Comparison of ENCODE assay signal across 24 mouse cellular contexts in the genomic region with DNA sequence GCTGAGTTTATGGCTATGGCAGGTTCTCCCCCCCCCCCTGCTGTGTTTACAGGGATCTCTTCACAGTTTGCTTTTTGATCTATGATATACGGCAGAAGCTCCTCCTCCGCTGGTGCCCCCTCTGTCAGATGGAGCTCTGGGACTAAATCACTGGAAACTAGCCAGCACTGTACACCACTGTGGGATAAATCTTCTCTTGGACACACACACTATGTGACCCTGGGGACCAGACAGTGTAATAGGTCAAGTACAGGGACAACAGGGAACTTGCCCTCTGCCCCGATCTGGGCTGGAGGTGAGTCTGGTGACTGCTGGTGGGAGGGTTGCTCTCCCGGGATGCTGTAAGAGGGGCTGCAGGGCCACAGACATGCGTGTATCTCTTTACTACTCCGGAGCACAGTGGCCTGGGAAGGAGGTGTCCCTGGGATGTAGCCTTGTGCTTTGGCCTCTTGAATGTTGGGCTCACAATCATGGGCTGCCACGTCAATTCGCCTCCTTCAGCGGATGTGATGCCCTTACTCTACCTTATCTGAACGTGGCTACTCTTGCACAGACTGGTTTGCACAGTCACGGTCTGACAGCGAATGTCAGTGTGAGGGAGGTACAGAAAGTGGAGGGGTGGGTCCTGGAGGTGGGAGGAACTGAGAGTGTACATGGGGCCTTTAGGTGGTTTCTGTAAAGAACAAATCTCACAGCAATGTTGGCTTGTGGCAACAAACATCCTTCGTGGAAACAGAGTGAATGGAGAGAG.
A peak's percentile ranks its signal among the peaks of the same experiment; 100 is the strongest.
DNase-seq lines count a peak whose midpoint lies in the region; ATAC-seq and TF ChIP-seq lines count a peak whose summit lies in the region.
"Had no signal": no experiment of that assay in that cellular context is flagged by ENCODE, and none has a peak within 500 bp of the region (broad histone marks: within the 10 kb centered on the region; RNA-seq: fewer than 3 reads in every experiment).

No protein-coding gene starts in this region.

- H3K27me3 ChIP-seq in liver, embryonic 12.5 days (replicated peaks): peaks cover 18% of the 10 kb centered on the region
- H3K27me3 ChIP-seq in liver, embryonic 13.5 days: peaks cover 23% of the 10 kb centered on the region
- H3K27me3 ChIP-seq: forebrain, embryonic 13.5 days had no signal

- H3K27ac ChIP-seq in liver, embryonic 12.5 days: no peak overlapping the region
- H3K27ac ChIP-seq in liver, embryonic 13.5 days: no peak overlapping the region
- H3K27ac ChIP-seq: embryonic facial prominence, embryonic 10.5 days; forebrain, embryonic 13.5 days; heart, adult 2 months; limb, embryonic 10.5 days had no signal

- peaks cover 18% of the 10 kb centered on the region for H3K4me1 ChIP-seq in liver, embryonic 12.5 days
- H3K4me1 ChIP-seq in liver, embryonic 13.5 days (replicated peaks): peaks cover 20% of the 10 kb centered on the region

- no peak overlapping the region for H3K4me3 ChIP-seq in liver, embryonic 12.5 days
- H3K4me3 ChIP-seq in liver, embryonic 13.5 days (replicated peaks): no peak overlapping the region
- H3K4me3 ChIP-seq: embryonic facial prominence, embryonic 10.5 days; forebrain, embryonic 13.5 days; heart, adult 2 months; limb, embryonic 10.5 days had no signal

- no peak; the same call in 1 of the 2 replicates for ATAC-seq in liver, embryonic 12.5 days
- peak; percentile 48; the same call in 1 of the 2 replicates for ATAC-seq in liver, embryonic 13.5 days (ENCODE audit: low read depth)
- ATAC-seq in monocyte, adult 5-6 weeks (replicated peaks; ENCODE audit: insufficient number of reproducible peaks, low FRiP score, low TSS enrichment, poor library complexity, severe bottlenecking): 0 out of 2 replicates have a peak, but pooled peaks have one; percentile 22
- ATAC-seq: forebrain, embryonic 13.5 days had no signal

- no peak for TF ChIP-seq POLR2A in brain, embryonic 14.5 days (IDR thresholded peaks at IDR 0.05; ENCODE audit: borderline replicate concordance, extremely low read depth, insufficient read depth, insufficient read length, poor library complexity, severe bottlenecking)

- no peak overlapping the region for H3K4me2 ChIP-seq in liver, embryonic 12.5 days
- no peak overlapping the region for H3K4me2 ChIP-seq in liver, embryonic 13.5 days
- H3K4me2 ChIP-seq: forebrain, embryonic 13.5 days; midbrain, embryonic 11.5 days had no signal

- H3K36me3 ChIP-seq in liver, embryonic 12.5 days: no peaks in the 10 kb centered on the region
- H3K36me3 ChIP-seq in liver, embryonic 13.5 days: no peaks in the 10 kb centered on the region
- H3K36me3 ChIP-seq: embryonic facial prominence, embryonic 10.5 days; limb, embryonic 10.5 days had no signal

- TF ChIP-seq CTCF in brain, embryonic 14.5 days (IDR thresholded peaks at IDR 0.05; ENCODE audit: borderline replicate concordance, extremely low read depth, insufficient read depth, insufficient read length): no peak

- WGBS in liver, embryonic 12.5 days (ENCODE audit: insufficient replicate concordance): 57% methylated on average over 13 of the region's 13 CpGs
- 53% methylated on average over 13 of the region's 13 CpGs for WGBS in liver, embryonic 13.5 days (ENCODE audit: insufficient replicate concordance)

- no peaks in the 10 kb centered on the region for H3K9me3 ChIP-seq in liver, embryonic 12.5 days (replicated peaks)
- no peaks in the 10 kb centered on the region for H3K9me3 ChIP-seq in liver, embryonic 13.5 days (replicated peaks)
- H3K9me3 ChIP-seq: embryonic facial prominence, embryonic 10.5 days; forebrain, embryonic 13.5 days; limb, embryonic 10.5 days had no signal

- peak; percentile 14 for DNase-seq in liver
- DNase-seq in brain, embryonic 14.5 days (ENCODE audit: low read depth): peak; percentile 25
- no peak for DNase-seq in liver, embryonic 13.5 days
- no peak for DNase-seq in yolk sac, embryonic 10.5 days (ENCODE audit: low spot score)
- no peak for DNase-seq in adrenal gland, adult 18-20 months (ENCODE audit: low spot score in 2 of 2)
- DNase-seq: adrenal gland, adult 8-10 months; cerebellum, adult 11 months; cerebellum, postnatal 10 days; gastrocnemius, postnatal 10 days; heart, adult 2 months; heart, postnatal 4 days; kidney, adult 2 months; kidney, postnatal 36 days; lung, adult 18-20 months; lung, postnatal 14 days; right cerebral cortex, postnatal 14 days; spleen, adult 18-20 months; thymus, adult 18-20 months had no signal

- no peak overlapping the region for H3K9ac ChIP-seq in liver, embryonic 12.5 days
- no peak overlapping the region for H3K9ac ChIP-seq in liver, embryonic 13.5 days
- H3K9ac ChIP-seq: forebrain, embryonic 13.5 days had no signal

Comparison
In these comparisons a context has a peak if more than half of its experiments do, and no peak if none do; other contexts are left out.
1. DNase-seq: peak in liver (single experiment) and brain, embryonic 14.5 days (single experiment); none in liver, embryonic 13.5 days (single experiment), yolk sac, embryonic 10.5 days (single experiment) and adrenal gland, adult 18-20 months (0 of 2).